Mouse (Mus musculus) kidney, postnatal 4 days (tissue): ENCODE measurements around the gene Cbx1.
"Not testable (repeated sequence)": the region's sequence is repeated elsewhere in the genome, so short reads cannot be mapped to it uniquely, and the experiment has no call there.

Experiments
- DNase-seq, 2 experiments: peaks; one replicate each; pipeline ENCODE4 v3.0.0; 2021; ENCODE audit warnings: mixed read lengths in 2 of 2

Gene Cbx1

DNA sequence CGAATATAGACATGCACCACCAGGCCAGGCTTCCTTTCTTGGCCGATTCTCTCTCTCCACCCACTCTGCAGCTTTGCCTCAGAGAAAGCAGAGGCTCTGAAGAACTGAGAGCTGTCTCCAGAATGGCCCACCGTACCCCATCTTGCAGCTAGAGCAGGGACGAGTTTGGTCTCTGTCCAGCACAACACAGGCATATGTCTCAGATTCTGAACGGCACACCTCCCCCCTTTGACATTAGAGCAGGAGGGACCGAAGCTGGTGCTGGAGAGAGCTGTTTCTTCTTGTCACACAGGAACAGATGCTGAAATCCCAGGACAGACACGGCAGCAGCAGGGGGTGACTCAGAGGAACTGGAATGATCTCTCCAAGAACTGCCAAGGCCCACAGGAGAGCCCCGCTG is 51.4 kb downstream of the Cbx1 start:
- no peak for DNase-seq

DNA sequence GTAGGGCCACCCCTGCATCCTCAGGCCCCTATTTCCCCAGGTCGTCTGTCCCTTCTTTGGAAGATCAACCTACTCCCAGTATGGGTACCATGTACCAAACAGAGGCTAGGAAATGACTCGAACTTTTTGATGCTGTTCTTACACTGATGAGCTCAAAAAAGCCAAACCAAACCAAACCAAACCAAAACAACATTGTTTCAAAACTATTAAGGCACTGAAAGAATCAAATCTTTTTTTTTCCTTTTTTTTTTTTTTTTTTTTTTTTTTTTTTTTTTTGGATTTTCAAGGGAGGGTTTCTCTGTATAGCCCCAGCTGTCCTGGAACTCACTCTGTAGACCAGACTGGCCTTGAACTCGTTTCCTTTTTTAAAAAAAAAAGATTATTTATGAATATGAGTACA is 54.7 kb downstream of the Cbx1 start:
- no peak for DNase-seq

DNA sequence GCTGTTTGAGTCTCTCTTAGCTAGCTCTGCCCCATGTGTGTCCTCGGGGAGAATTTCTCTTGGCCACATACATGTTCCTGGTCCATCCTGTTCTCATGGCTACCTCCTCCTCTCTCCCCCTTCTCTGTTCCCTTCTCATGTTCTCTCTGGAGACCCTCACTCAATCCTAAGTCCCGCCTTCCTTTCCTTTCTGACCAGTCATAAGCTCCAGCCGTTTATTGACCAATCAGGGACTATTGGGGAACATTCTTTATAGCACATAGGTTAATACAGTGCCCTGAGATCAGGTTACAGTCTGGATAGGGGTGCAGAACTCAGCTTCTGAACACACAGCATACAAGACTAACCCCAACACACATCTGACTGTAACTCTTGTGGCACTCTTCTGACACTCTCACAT is 58.3 kb downstream of the Cbx1 start:
- DNase-seq = no peak

DNA sequence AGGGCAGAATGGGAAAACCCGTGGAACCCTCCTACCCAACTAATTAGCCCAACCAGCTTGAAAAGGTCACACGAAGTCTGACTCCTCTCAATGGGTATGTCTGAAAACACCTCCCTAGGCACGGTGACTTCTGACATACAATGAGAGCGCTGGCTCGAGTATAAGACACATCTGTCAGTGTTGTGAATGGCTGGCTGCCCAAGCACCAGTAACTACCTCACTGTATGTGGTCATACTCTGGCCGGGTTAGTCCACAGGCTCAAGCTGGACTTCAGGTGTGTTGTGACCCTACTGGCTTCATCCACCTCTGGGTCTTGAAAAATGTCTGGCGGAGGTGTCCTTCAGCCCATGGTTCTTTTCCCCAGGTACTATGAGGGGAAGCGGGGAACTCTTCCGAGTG is 59.8 kb downstream of the Cbx1 start:
- no peak for DNase-seq

DNA sequence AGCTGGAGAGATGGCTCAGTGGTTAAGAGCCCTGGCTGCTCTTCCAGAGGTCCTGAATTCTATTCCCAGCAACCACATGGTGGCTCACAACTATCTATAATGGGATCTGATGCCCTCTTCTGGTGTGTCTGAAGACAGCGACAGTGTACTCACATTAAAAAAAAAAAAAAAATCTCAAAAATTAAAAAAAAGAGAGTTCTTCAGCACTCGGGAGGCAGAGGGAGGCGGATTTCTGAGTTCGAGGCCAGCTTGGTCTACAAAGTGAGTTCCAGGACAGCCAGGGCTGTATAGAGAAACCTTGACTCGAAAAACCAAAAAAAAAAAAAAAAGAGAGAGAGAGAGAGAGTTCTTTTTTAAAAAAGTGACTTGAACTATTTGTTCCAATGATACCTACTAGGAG is 60.2 kb downstream of the Cbx1 start:
- not testable (repeated sequence) for DNase-seq

DNA sequence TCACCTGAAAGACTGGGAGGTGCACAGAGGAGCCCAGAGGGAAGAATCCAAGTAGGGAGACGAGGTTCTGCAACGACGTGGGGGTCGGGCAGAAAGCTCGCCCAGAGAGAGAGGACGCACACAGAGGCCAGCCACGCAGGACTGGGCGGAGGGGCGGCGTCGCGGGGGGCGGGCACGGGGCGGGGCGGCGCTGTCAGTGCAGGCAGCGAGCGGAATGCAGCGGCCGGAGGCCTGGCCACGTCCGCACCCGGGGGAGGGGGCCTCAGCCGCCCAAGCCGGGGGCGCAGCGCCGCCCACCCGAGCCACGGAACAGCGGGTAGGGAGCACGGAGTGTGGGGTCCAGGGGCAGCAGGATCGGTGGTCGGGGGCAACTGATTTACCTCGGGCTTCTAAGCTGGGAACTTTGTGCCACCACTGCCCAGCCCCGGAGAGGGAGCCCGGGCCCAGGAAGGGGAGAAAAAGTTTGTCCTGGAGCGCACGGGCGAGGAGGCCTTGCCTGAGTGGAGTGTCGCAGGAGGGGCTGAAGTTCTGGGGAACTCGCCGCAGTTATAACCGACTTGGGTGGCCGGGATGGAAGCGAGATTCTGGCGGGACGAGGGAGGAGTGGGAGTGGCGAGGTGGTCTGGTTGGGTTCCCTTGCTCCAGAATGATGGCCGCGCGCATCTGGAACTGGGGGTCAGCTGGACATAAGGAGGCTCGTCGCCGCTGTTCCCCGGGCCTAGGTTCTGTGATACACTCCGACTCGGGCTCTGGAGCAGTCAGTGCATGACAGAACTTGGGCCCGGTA is 60.9 kb downstream of the Cbx1 start, which contains the start of gene Copz2:
Gene Copz2, plus strand, starts transcription at position 190 of the 787 bp plus-strand sequence.
- DNase-seq = peak; percentile 78 to 85

DNA sequence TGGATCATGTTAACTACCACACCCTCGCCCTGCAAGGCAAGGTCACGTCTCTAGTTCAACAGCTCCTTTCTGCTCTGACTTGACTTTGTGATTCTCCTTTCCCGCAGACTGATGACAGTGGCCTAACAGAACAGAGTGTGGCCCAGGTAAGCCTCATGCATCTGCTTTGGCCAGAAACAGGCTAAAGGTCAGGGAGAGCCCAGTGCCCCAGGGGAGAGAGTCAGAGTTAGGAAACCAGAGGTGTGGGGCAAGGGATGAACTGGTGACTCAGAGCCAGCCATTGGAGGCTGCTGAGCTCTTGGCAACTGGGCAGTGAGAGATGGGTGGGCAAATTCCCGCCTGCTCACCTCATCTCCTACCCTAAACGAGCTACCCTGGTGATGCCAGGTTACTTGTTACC is 68.5 kb downstream of the Cbx1 start:
- no peak for DNase-seq
